Mouse (Mus musculus) A20 (cell line): ENCODE measurements around the gene Btg3.

Experiments
- DNase-seq: peaks from one replicate; pipeline ENCODE4 v3.0.0-alpha.2; 2011; ENCODE audit warnings: low read depth, low spot score

Gene Btg3

DNA sequence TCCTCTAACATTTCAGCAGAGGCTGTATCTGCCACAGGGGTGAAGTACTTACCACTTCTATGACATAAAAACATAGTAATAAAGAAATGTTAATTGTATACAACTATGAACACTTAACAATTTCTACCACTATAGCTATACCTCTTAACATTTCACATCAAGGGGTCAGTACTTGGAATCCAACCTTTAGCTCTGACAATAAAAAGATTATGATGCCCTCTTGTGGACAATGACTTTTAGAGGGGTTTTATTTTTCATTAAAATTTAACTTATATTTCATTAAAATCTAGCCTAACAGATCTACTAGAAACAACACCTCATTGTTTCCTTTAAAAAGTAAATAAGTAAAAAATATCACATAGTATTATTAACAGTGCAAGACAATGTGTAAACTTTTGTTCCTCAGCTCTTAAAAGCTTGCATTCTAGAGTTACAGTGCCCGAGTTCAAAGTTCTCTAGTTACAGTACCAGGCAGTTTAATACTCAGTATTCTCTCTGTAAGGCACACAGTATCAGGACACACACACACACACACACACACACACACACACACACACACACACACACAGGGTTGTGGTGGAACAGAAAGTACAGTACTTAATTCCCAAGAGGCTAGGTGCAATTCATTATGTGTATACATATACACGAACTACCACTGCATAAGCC is 30.2 kb downstream of the Btg3 start:
- DNase-seq, result no peak

GRCm38 (mm10) chr16:78343792-78344191 is 33.2 kb downstream of the Btg3 start:
- DNase-seq, result no peak

DNA sequence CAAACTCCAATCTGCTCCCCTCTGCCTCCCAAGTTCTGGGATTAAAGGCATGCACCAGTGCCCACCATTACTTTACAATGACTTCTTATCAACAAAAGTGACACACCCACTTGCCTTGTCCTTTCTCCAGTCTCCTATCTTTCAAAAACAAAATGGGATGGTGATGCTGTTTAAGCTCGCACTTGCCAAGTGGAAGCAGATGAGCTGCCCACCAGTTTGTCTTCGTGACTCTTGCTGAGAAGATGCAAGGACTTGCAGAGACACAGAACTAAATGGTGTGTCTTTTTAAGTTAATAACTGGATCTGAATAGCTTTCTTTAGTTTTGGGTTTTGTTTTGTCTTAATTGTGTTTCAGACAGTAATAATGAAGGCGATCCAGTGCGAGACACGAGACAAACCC is 34.2 kb downstream of the Btg3 start:
- DNase-seq, result no peak

- no peak for DNase-seq
Measured at GRCm38 (mm10) chr16:78341356-78341755, 35.6 kb downstream of the Btg3 start.

GRCm38 (mm10) chr16:78337226-78337625 is 39.8 kb downstream of the Btg3 start:
- no peak for DNase-seq

DNA sequence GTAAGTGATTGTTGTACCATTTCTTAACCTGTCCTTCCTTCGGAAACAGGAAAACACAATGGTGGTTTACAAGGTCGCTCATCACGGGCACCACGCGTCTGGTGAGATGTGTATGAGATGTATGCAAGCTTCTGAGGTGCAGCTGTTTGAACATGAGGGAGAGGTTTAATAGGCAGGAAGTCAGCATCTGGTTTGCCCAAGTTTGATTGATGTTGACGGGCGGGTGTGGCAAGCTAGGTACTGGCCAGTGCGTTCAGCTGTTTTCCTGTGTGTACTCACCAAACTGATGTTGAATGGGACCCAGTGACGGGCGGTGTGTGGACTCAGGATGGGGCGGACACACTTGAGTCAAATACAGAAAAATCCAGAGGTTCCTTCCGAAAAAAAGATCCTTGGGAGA is 49.0 kb downstream of the Btg3 start:
- no peak for DNase-seq

- DNase-seq, result no peak
Measured at GRCm38 (mm10) chr16:78327562-78327961, 49.4 kb downstream of the Btg3 start.

DNA sequence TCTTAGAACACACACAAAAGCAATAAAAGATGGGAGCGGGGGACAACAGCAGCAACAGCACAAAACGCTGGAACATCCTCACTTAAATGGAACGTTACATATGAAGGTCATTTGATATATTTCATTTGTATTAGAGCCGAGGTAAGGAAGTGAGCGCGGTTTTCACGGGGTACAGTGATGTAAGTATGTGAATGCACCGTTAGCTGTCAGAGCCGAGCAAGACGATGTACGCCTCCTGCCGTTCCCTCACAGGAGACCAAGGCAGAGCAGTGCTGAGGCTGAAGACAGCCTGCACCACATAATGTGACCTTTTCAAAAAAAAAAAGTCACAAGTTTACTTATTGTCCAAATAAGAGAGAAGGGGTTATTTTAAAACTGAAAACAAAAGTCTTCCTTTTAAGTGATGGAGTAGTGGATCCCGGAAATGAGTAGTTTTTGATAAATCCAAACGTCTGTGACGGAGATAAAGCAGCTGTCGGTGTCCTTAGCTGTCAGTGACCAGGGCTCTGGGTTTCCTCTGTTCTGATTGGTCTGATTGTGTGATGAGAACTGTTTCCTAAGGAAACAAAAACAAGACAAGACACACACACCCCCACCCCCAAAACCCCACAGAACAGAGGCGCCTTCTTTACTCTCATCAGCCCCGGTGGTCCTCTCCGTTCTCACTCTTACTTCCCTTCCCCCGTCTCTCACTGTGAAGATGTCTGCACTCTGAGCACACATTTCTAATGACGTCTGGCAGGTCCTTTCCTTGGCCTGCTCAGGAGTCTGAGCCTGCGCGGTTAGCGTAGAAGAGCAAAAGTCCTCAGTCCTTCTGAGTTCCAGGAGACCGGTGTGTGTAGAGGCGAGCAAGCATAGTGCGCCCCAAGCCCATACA is 50.8 kb downstream of the Btg3 start:
- no peak for DNase-seq

- DNase-seq, result no peak
Measured at GRCm38 (mm10) chr16:78322140-78322539, 54.9 kb downstream of the Btg3 start.

- DNase-seq, result no peak
Measured at GRCm38 (mm10) chr16:78321559-78321958, 55.4 kb downstream of the Btg3 start.

GRCm38 (mm10) chr16:78319711-78320110 is 57.3 kb downstream of the Btg3 start:
- DNase-seq, result no peak

DNA sequence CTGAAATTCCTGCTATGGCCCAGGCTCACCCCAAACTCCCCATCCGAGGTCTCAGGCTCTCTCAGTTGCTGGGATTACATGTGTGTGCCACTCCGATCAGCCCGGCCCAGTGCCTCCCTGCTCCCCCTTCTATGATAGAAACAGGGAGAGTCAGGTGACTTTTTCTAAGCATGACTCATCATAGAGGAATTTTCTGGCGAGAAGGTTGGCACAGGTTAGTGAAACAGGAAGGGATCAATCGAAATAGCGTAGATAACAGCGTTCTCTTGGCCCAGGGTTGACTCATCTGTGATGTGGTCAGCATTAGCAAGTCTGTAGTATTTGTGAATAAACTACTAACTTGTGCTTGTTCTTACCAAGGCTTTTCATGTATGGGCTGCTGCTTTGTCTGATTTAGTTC is 59.0 kb downstream of the Btg3 start:
- no peak for DNase-seq

GRCm38 (mm10) chr16:78316849-78317248 is 60.1 kb downstream of the Btg3 start:
- DNase-seq, result no peak

GRCm38 (mm10) chr16:78314026-78314425 is 63.0 kb downstream of the Btg3 start:
- DNase-seq, result no peak

DNA sequence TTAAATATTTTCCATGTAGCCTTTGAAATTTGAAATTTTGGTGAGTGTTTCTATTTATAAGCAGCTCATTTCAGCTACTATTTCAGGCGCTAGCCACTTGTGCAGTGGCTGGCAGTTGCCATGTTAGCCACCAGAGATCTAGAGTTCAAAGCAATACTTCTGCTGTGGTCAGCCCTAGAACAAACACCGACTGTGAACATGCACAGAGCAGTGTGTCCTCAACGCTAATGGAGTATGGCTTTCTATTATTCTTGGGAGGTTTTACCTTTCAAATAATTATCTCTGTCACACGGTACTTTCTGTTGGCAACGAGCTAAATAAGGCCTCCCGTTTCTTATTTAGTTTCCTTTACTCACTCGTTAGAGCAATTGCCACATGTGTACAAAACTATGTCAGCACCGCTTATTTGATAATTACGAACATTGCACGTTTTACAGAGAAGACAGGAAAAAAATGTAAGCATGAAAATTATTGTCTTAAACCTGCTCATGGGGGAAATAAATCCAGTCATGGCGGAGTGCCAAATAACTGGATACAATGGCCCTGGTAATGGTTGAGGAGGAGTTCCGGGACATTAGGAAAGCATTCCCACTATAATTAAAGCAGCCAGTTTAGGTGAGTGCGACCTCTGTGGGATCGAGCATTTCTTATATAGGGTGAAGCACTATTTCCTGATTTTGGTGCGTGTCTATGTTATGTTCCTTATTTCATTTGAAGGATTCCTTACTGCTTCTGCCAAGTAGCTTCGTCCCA is 63.7 kb downstream of the Btg3 start:
- DNase-seq, result no peak

DNA sequence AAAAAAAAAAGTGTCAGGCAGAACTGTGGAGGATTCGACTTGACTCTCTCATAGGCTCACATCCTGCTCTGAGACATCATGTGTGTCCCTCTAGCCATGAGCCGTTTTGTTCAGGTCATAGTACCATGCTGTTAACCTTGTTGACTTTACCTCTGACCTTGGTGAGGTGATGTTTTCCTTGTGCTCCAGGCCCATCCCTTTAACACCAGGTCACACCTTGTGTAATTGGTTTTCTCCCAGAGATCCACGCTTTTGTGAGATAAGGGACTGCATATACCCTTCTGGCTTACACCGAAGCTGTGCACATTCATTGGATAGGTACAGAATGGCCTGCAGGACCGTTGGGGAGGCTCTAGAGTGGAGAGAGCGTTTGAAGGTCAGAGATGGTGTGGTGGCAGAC is 67.7 kb downstream of the Btg3 start:
- DNase-seq, result no peak

DNA sequence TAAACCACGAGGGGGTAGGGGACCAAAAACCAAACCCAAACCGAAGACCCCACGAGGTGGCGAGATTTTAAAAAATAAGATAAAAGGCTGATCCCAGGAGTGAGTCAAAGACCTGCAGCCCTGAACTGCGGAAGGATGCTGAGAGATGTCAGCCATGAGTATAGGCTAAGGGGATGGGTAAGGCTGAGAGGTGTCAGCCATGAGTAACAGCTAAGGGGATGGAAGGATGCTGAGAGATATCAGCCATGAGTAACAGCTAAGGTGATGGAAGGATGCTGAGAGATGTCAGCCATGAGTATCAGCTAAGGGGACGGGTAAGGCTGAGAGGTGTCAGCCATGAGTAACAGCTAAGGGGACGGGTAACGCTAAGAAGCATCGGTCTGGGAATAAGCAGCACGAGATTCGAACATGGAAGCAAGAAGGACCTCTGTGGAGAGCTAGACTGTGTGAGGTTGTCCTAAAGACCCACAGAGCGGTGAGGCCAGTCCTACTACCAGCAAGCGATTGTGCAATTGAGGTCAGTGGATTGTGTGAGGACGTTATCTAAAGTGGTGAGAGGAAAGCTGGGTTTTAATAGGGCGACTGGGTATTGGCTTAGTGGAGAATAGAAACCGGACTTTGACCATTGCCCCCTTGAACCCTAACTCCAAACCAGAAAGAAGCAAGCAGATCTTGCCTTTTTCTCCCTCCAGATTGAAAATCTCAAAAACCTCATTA is 69.4 kb downstream of the Btg3 start:
- no peak for DNase-seq

DNA sequence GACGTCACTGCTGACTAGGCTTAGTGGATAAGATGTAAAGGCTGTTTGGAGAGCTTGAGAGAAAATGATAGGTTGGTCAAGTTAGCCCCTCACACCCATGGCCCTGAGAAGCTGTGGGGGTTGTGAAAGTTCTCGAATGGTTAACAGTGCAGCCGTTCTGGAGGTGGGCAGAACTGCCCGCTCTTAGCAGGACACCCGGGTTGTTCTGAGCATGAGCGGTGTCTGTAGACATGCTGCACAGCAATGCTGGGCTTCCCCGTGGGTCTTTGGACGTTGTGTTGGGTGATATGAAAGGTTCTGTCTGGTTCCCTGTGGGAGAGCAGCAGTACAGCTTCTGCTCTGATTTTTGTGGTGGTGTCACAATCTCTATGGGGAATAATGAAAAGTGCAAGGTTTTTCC is 70.4 kb downstream of the Btg3 start:
- DNase-seq, result no peak

DNA sequence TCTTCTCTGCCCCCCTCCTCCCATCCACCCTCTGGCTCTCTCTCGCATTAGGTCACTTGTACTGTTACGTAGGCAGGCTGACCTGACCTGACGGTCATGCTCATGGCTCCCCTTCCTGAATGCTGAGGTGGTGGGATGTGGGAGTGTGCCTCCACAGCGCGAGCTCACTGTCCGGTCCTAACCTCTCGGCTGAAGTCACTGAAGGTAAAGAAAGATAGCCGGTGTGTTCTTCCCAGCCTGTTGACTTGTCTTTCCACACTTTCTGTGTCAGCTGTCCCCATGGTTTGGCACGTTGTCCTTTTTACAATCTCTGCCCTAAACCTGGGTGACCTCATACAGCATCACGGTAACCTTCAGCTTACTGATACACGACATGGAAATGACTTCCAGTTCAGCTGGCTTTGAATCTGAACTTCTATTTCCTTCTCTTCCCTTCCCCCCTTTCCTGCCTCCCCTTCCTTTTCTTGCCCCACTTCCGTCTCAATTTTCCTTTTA is 71.3 kb downstream of the Btg3 start:
- DNase-seq, result no peak

- DNase-seq, result no peak
Measured at GRCm38 (mm10) chr16:78302678-78303050, 74.3 kb downstream of the Btg3 start.

DNA sequence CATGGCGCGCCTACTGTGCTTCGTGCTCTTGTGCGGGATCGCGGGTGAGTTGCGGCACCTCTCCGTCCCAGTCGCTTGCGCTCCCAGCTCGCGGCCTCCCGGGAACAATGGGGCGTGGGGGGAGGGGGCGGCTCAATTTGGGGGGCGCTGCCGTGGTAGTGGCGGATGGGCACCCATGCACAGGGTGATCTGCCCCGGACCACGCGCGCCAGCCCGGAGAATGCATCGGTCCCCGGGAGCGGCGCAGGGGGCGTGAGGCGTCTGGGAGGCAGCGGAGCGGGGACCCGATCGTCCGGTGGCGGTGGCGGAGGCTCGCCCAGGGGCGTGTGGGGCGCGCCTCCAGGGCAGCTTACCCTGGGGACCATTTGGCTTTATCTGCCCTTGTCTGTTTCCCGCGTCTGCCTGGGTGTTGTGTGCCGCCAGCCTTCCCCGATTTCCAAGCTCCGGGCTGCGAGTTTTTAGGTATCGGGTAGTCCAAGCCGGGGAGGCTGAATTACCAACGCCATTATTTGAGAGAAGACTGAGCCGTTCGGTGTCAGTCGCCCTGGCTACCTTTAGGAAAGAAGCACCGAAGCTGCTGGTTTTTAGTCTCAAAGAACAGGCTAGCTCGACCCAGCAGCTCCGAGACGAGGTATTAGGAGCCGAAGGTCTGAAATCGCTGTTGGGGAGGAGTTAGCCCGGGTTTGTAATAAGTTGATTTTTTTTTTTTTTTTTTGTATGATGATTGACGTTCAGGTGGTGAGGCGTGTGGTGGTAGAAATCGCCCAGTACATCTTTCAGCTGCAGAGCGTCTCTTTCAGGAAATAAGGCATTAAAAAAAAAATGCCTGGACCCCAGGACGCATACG is 74.9 kb downstream of the Btg3 start:
- no peak for DNase-seq
